Mouse (Mus musculus): ENCODE data around the gene Laptm5.

DNA sequence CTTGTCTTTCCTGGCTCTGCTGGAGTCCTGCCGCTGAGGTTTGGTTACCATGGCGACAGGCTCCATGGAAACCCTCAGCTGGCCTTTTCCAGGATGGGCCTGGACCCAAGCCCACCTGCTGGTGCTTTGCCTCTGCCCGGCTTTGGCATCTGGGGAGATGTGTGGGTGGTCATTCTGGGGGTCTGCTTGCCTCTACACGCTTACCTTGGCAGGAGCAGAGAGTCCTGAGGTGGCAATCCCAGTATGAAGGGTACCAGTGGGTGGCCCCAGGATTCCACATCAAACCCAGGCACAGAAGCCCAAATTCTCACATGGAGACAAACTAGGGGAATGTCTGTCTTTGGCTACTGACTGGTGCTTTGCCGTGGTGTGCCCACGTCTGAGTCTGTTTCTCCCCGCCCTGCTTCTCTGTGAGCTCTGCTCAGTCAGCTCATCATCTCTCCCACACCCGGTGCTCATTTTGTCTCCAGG is 47.0 kb upstream of the Laptm5 start:
- TF ChIP-seq CTCF (IDR thresholded peaks at IDR 0.05; ENCODE audit: low read depth) = no peak
- no peak for TF ChIP-seq EP300 (optimal IDR thresholded peaks at IDR 0.05)
